Mouse (Mus musculus): ENCODE results near the gene Slc13a4. TPM values are rescaled to one million over a fixed set of nuclear protein-coding genes. Genes with fewer than 3 reads are reported as not detected.
A peak's percentile ranks its signal among the peaks of the same experiment; 100 is the strongest.

The Slc13a4 gene
- polyA plus RNA-seq, 1 experiment = 5.7 TPM

GRCm38 (mm10) chr6:35253474-35253873 lies 54.5 kb downstream of the Slc13a4 start:
- no peak for DNase-seq
- 48% methylated on average over 5 of the region's 5 CpGs for WGBS
- TF ChIP-seq CTCF (IDR thresholded peaks at IDR 0.05; ENCODE audit: insufficient read depth, low read length) (no peak), POLR2A (IDR thresholded peaks at IDR 0.05; ENCODE audit: borderline replicate concordance, extremely low read depth, low read depth, low read length) (no peak)
- no peak overlapping the region for H3K4me3 ChIP-seq (replicated peaks; ENCODE audit: extremely low read depth, low read depth, low read length)
- H3K4me1 ChIP-seq (ENCODE audit: control insufficient read depth, insufficient read depth, low read length) = peaks cover 17% of the 10 kb centered on the region

- Histone ChIP-seq H3K4me3 (replicated peaks; ENCODE audit: extremely low read depth, low read depth, low read length) (peak overlapping the region; percentile 76), H3K4me1 (ENCODE audit: control insufficient read depth, insufficient read depth, low read length) (peaks cover 15% of the 10 kb centered on the region)
- DNase-seq = peak; percentile 80
- TF ChIP-seq CTCF (IDR thresholded peaks at IDR 0.05; ENCODE audit: insufficient read depth, low read length) = peak; percentile 54
- peak; percentile 95; the same call in 1 of the 2 replicates for TF ChIP-seq POLR2A (IDR thresholded peaks at IDR 0.05; ENCODE audit: borderline replicate concordance, extremely low read depth, low read depth, low read length)
- WGBS = under 1% methylated on average over 60 of the region's 60 CpGs
Measured at GRCm38 (mm10) chr6:35252477-35253346, 55.2 kb downstream of the Slc13a4 start.

GRCm38 (mm10) chr6:35251807-35252476 lies 56.0 kb downstream of the Slc13a4 start:
- Histone ChIP-seq H3K4me1 (ENCODE audit: control insufficient read depth, insufficient read depth, low read length) (peaks cover 13% of the 10 kb centered on the region), H3K4me3 (replicated peaks; ENCODE audit: extremely low read depth, low read depth, low read length) (no peak overlapping the region)
- WGBS = 74% methylated on average over 17 of the region's 17 CpGs
- no peak for DNase-seq
- TF ChIP-seq POLR2A (IDR thresholded peaks at IDR 0.05; ENCODE audit: borderline replicate concordance, extremely low read depth, low read depth, low read length) (no peak), CTCF (IDR thresholded peaks at IDR 0.05; ENCODE audit: insufficient read depth, low read length) (no peak)

GRCm38 (mm10) chr6:35245086-35245485 lies 62.8 kb downstream of the Slc13a4 start:
- DNase-seq = no peak
- no peaks in the 10 kb centered on the region for H3K4me1 ChIP-seq (ENCODE audit: control insufficient read depth, insufficient read depth, low read length)
- 31% methylated on average over 5 of the region's 5 CpGs for WGBS
- TF ChIP-seq CTCF (IDR thresholded peaks at IDR 0.05; ENCODE audit: insufficient read depth, low read length) = no peak
- no peak for TF ChIP-seq POLR2A (IDR thresholded peaks at IDR 0.05; ENCODE audit: borderline replicate concordance, extremely low read depth, low read depth, low read length)
- H3K4me3 ChIP-seq (replicated peaks; ENCODE audit: extremely low read depth, low read depth, low read length) = no peak overlapping the region

- no peak overlapping the region for H3K4me3 ChIP-seq (replicated peaks; ENCODE audit: extremely low read depth, low read depth, low read length)
- TF ChIP-seq CTCF (IDR thresholded peaks at IDR 0.05; ENCODE audit: insufficient read depth, low read length) (no peak), POLR2A (IDR thresholded peaks at IDR 0.05; ENCODE audit: borderline replicate concordance, extremely low read depth, low read depth, low read length) (no peak)
- WGBS = 82% methylated on average over 9 of the region's 9 CpGs
- no peaks in the 10 kb centered on the region for H3K4me1 ChIP-seq (ENCODE audit: control insufficient read depth, insufficient read depth, low read length)
- no peak for DNase-seq
Measured at GRCm38 (mm10) chr6:35243989-35244388, 63.9 kb downstream of the Slc13a4 start.

GRCm38 (mm10) chr6:35243252-35243651 lies 64.7 kb downstream of the Slc13a4 start:
- Histone ChIP-seq H3K4me1 (ENCODE audit: control insufficient read depth, insufficient read depth, low read length) (no peaks in the 10 kb centered on the region), H3K4me3 (replicated peaks; ENCODE audit: extremely low read depth, low read depth, low read length) (no peak overlapping the region)
- over 99% methylated on average over 4 of the region's 4 CpGs for WGBS
- TF ChIP-seq CTCF (IDR thresholded peaks at IDR 0.05; ENCODE audit: insufficient read depth, low read length) (no peak), POLR2A (IDR thresholded peaks at IDR 0.05; ENCODE audit: borderline replicate concordance, extremely low read depth, low read depth, low read length) (no peak)
- no peak for DNase-seq

GRCm38 (mm10) chr6:35236108-35236785 lies 71.7 kb downstream of the Slc13a4 start:
- Histone ChIP-seq H3K4me3 (replicated peaks; ENCODE audit: extremely low read depth, low read depth, low read length) (no peak overlapping the region), H3K4me1 (ENCODE audit: control insufficient read depth, insufficient read depth, low read length) (no peaks in the 10 kb centered on the region)
- no peak for DNase-seq
- 85% methylated on average over 9 of the region's 9 CpGs for WGBS
- no peak for TF ChIP-seq CTCF (IDR thresholded peaks at IDR 0.05; ENCODE audit: insufficient read depth, low read length)
- no peak for TF ChIP-seq POLR2A (IDR thresholded peaks at IDR 0.05; ENCODE audit: borderline replicate concordance, extremely low read depth, low read depth, low read length)

GRCm38 (mm10) chr6:35229415-35229814 lies 78.5 kb downstream of the Slc13a4 start:
- WGBS = 81% methylated on average over 1 of the region's 1 CpGs
- H3K4me1 ChIP-seq (ENCODE audit: control insufficient read depth, insufficient read depth, low read length) = no peaks in the 10 kb centered on the region
- DNase-seq = no peak
- no peak overlapping the region for H3K4me3 ChIP-seq (replicated peaks; ENCODE audit: extremely low read depth, low read depth, low read length)
- TF ChIP-seq POLR2A (IDR thresholded peaks at IDR 0.05; ENCODE audit: borderline replicate concordance, extremely low read depth, low read depth, low read length) (no peak), CTCF (IDR thresholded peaks at IDR 0.05; ENCODE audit: insufficient read depth, low read length) (no peak)

GRCm38 (mm10) chr6:35225696-35226095 lies 82.2 kb downstream of the Slc13a4 start:
- Histone ChIP-seq H3K4me3 (replicated peaks; ENCODE audit: extremely low read depth, low read depth, low read length) (no peak overlapping the region), H3K4me1 (ENCODE audit: control insufficient read depth, insufficient read depth, low read length) (no peaks in the 10 kb centered on the region)
- no peak for DNase-seq
- no peak for TF ChIP-seq POLR2A (IDR thresholded peaks at IDR 0.05; ENCODE audit: borderline replicate concordance, extremely low read depth, low read depth, low read length)
- no peak for TF ChIP-seq CTCF (IDR thresholded peaks at IDR 0.05; ENCODE audit: insufficient read depth, low read length)
- WGBS = 86% methylated on average over 4 of the region's 4 CpGs

Other genes with a start within 250 kb of the Slc13a4 start
- gene Cnot4, start 174.4 kb downstream of the Slc13a4 start, polyA plus RNA-seq (2012; rRNA removed) = 8.7 and 8.9 TPM in 2 replicates
- 7.8 and 11.7 TPM in 2 replicates for gene Nup205, start 130.7 kb downstream of the Slc13a4 start, polyA plus RNA-seq (2012; rRNA removed)
- 0.59 and 1.5 TPM in 2 replicates for gene Fam180a, start 18.0 kb upstream of the Slc13a4 start, polyA plus RNA-seq (2012; rRNA removed)
- 47.2 and 86.6 TPM in 2 replicates for gene Mtpn, start 231.8 kb upstream of the Slc13a4 start, polyA plus RNA-seq (2012; rRNA removed)

Measured in lung, adult 2 months (tissue).